Mouse (Mus musculus) frontal cortex, adult 2 months (tissue): ENCODE measurements at regions not wholly inside any gene's neighbourhood (a gene's known extent, or its start where the extent isn't known, plus 50 kb on each side); places are given as distances from the start of the nearest gene placed in this dataset.

ENCODE experiments used
- DNase-seq, 2 experiments: peaks; one replicate each; pipeline ENCODE4 v3.0.0; 2022; ENCODE audit warnings: low spot score in 1 of 2; ENCODE audit errors: extremely low spot score in 1 of 2

GRCm38 (mm10) chr17:79489306-79489705 lies 122.4 kb upstream of the Rmdn2 start:
- no peak for DNase-seq

- DNase-seq: peak in 1 of 2 experiments; percentile 35
Measured at GRCm38 (mm10) chr17:79497629-79498028, 114.0 kb upstream of the Rmdn2 start.

DNA sequence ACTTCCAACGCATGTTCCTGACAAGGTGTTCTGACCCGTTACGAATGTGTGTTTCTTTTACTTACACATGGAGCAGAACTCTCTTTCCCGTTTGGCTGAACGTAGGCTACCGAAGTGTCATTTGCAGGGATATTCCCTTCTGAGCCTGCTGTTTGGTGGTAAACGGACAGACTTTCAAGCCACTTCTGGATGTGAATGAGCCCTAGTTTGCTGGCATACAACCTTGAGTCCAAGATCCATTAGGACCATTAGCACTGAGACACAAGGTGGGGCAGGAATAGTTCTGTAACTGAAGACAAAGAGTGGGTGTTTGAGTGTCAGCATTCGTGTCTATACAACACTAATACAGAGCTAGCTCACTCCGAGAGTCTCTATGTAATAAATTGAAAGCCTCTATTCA lies 113.3 kb upstream of the Rmdn2 start:
- no peak for DNase-seq

DNA sequence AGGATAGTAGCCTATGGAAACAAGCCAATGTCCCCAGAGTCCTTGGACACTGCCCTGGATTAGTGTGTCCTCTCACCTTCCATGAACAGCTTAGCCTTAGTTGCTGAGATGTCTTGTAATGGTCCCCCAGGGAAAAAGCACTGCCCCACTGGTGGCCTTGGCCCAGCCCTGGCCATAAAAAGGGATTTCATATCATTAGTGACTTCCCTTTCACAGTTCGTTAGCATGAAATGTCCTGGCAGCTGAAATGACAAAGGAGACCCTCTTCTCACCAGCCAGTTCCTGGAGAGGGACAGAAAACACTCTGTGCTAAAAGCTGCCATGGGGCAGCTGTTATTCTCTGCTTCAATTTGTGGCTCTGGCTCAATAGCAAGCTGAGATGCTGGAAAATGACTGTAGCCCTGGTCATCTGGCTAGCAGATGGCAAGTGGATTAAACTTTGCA lies 110.6 kb upstream of the Rmdn2 start:
- no peak for DNase-seq

DNA sequence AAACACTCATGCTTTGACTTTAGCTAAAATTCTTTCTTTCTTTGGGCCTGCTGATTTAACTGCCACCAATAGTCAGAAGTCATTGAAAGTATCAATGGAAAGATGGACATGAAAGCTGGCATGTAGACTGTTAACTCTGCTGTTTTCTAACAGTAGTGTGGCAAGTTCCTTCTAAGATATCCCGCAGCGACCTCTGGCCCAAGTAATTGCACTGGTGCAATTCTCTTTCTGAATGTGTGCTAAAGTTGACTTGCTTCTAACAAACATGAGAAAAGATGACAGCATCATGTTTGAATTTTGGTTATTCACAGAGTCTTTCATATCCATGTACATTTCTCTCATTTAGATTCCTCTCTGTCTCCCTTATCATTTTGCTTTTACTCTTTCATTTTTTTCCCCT lies 109.7 kb upstream of the Rmdn2 start:
- no peak for DNase-seq

DNA sequence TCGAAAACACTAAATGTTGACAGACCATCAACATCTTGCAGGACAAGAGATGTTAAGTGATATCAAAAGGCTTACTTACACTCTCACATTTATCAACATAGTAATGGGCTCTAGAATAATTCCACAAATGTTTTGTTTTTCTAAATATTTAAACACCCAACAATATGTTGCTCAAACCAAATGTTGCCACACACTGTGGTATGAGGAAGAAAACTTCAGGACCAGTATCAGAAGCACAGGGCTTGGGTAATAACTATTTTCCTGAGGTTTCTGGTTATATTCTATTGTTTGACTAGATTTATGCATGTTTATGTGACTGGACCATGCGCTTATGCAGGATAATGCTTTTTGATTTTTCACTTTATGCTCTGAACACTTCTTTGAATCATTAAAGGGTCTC lies 108.6 kb upstream of the Rmdn2 start:
- DNase-seq: no peak

- DNase-seq: no peak
Measured at GRCm38 (mm10) chr17:79504209-79504608, 107.5 kb upstream of the Rmdn2 start.

- DNase-seq: no peak
Measured at GRCm38 (mm10) chr17:79505565-79505964, 106.1 kb upstream of the Rmdn2 start.

DNA sequence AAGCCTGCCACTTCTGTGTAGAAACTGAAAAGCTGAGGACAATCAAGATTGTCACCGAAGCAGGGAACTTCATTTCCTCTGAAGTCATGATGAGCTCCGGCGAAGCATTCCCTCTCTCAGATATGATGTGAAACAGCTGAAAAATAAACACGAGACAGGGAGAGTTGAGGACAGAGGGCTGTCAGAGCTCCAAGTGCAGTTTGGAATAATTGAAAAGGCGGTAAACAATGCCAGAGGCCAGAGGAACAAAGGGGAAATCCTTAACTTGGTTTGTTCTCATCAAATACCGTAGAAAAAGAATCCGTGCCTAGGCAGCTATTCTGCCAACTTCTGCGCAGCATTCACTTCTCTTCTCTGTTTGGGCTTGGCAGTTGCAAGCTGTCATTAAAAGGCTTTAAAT lies 102.4 kb upstream of the Rmdn2 start:
- no peak for DNase-seq

DNA sequence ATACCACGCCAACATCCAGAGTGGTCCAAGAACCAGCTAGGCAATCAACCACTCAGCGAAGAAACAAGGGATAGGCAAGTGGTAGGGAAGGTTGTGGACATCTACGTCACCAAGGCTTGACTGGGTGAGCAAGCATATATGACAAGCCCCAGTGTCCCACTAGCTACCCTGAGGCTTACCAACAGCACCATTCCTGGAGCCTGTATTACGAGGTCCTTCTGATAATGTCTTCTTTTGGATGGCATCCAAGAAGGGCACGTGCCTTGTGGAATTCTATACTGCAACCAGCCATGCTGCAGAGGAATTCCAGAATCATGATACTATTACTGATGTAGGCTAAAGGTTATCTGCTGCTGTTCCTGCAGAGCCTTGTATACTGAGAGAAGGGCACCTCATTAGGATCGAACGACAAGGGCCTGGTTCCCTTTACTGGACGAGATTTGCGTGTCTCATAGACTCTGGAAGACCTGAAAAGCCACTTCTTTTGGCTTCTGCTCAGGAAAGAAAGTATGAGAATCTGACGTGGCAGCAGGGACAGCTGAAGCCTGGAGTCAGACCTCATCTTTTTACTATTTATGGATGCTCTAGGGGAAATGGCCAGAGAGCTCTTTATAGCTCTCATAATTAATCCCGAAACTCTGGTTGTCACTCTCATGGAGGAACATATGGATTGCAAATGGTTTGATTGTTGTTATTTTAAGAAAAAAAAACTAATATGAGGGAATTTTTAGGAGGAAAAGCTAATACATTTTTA lies 101.5 kb upstream of the Rmdn2 start:
- DNase-seq: no peak

DNA sequence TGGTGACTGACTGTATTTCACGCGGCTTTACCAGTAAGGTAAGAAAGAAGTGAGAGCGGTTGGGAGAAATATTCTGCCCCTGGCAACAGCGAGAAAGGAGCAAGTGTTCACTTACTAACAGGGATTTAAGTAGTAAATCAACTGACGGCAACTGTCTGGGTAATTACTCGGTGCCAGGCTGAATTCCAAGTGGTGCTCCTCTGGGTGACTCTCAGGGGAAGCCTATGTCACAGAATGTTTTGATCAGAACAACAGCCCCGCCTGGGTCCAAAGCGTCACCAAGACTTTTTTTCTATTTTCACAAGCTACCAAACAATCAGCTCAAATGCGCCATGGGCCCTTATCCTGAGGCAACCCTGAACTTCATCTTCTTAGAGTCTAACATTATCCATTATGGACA lies 100.4 kb upstream of the Rmdn2 start:
- no peak for DNase-seq

- DNase-seq: no peak
Measured at GRCm38 (mm10) chr17:79514076-79514475, 97.6 kb upstream of the Rmdn2 start.

DNA sequence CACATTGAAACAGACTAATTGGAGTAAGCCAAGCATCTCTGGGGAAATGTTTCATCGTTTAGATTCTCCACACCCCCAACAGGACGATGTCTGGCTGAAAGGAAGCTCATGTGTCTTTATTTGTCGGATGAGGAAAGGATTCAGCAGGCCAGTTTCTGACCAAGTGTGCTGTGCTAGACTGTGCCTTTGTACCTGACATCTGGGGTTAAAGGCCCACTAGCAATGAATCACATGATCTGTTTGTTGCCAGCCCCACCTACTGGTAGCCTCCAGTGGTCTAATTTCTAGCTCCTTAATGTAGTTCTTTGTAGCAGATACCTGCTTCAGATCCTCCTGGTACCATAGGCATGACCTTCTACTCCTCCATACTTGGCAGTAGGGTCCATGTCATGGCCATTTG lies 93.5 kb upstream of the Rmdn2 start:
- no peak for DNase-seq

DNA sequence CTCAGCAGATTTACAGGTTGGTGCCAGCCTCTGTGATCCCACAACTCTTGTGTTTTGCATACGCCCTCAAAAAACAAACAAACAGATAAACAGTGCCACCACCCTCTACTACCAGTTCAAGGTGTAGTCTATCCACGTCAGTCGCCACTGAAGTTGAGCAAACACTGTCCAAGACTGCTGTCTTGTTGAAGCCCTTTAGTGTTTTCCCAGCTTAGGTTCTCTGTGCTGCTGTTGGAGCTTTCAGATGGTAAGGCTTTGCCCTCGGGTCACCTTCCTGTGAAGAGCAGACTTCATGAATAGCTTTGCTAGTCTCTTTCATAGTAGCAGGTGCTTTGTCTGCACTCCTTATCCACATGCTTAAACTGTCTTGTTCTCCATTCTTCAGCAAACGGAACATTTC lies 93.0 kb upstream of the Rmdn2 start:
- no peak for DNase-seq

- DNase-seq: no peak
Measured at GRCm38 (mm10) chr17:79519356-79519755, 92.3 kb upstream of the Rmdn2 start.

- DNase-seq: no peak
Measured at GRCm38 (mm10) chr17:79520283-79520682, 91.4 kb upstream of the Rmdn2 start.

DNA sequence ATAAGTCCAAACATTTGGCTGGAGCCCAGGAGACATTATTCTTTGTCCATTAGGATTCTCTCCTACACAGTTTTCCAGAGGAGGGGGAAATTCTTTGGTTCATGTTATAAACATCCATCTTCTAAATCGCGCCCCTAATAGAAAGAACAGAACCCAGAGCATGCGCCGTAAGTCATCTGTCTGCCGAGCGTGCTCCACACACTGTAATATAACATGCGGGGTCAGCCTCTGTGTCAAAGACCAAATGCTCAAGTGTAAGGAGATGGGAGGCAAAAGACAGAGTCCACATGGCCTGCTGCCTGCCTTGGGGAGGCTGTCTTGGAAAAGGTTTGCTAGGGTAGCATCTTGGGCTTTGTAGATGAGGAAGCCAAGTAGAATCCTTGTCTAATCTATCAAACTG lies 90.0 kb upstream of the Rmdn2 start:
- DNase-seq: no peak

DNA sequence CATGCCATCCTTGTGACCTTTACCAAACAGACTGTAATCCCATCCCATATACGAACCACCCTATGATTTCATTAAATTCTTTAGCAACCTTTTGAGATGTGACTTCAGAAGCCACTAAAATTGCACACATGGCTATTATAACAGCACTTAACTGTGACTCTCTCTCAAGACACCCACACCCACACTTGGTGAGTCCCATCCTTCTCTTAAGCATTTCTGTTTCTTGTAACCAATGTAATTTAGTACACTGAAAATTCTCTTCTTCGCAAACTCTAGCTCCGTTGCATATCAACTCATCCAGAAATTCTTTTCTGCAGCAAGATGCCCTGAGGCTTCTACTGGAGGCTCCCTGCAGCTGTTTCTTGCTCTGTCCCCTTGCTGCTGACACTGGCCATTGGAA lies 88.4 kb upstream of the Rmdn2 start:
- DNase-seq: no peak

- DNase-seq: no peak
Measured at GRCm38 (mm10) chr17:79527391-79527790, 84.3 kb upstream of the Rmdn2 start.

DNA sequence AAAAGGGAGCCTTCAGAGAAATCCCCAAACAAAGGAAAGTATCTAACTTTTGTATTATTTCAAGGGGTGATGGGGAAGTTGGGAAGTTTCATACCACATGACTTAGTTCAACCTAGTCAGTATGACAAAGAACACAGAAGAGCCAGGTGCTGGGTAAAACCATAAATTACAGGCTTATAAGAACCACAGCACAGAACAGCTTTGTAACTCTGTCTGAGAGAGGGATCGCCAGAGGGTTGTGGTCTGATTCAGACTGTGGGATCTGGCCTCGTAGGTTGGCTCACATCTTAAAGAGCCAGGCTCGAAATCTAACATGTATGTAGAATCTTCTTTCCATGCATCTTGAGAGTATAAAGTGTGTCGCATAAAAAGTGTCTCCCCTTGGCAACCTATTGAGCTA lies 75.1 kb upstream of the Rmdn2 start:
- no peak for DNase-seq

- no peak for DNase-seq
Measured at GRCm38 (mm10) chr17:79538789-79539188, 72.9 kb upstream of the Rmdn2 start.

DNA sequence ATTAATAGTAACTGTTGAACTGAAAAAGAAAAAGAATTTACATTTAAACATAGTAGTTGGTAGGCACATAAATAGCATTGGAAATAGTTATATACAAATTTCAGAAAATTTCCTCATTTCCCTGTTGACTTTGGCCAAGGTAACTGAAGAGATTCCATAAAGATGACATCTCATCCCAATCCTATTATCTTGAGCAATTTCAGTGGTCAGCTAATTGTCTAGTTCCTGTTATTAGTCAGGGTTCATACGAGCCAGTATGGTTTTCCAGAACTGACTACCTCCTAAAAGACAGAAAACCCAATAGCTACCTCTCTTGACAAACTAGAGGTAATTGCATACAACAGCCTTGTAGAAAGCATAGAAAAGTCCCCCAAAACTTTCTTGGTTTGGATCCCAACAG lies 71.6 kb upstream of the Rmdn2 start:
- DNase-seq: no peak

GRCm38 (mm10) chr17:79540511-79540910 lies 71.2 kb upstream of the Rmdn2 start:
- DNase-seq: no peak
